Mouse (Mus musculus): ENCODE data around the gene Robo2. TPM values are rescaled to one million over a fixed set of nuclear protein-coding genes. Genes with fewer than 3 reads are reported as not detected.

Robo2 gene
- polyA plus RNA-seq, 1 experiment from 2014 or later: 34.4 TPM

DNA sequence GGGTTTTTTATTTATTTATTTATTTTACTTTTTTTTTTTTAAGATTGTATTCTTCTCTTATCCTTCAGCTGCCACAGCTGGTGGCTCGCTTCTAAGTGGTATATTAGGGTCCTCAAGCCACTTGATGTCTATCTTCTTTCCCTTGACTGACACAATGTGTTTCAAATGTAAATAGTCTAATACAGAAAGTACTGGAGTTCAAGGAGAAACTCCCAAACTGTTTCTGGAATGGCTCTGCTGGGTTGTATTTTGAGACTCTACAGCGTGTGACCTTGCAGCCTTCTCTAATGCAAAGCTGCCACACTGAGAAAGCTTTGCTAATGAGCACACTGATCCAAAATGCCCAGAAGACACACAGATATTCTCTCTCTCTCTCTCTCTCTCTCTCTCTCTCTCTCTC, 552.9 kb downstream of the Robo2 start:
- Histone ChIP-seq H3K9me3 (ENCODE audit: control insufficient read depth, low read length) (no peaks in the 10 kb centered on the region), H3K4me3 (ENCODE audit: low read depth, low read length) (no peak overlapping the region), H3K27ac (ENCODE audit: low read depth, low read length) (no peak overlapping the region), H3K4me1 (ENCODE audit: control insufficient read depth, insufficient read depth, low read length) (no peaks in the 10 kb centered on the region), H3K27me3 (ENCODE audit: control insufficient read depth, insufficient read depth, low read length) (no peaks in the 10 kb centered on the region), H3K9ac (ENCODE audit: low read length) (no peak overlapping the region), H3K4me2 (ENCODE audit: low read depth) (no peak overlapping the region), H3K36me3 (ENCODE audit: control insufficient read depth, insufficient read depth, low read length) (no peaks in the 10 kb centered on the region)
- 84% methylated on average over 2 of the region's 2 CpGs for WGBS
- DNase-seq (ENCODE audit: low spot score) (no peak), ATAC-seq (ENCODE audit: insufficient read depth, low FRiP score, low TSS enrichment) (no peak)

DNA sequence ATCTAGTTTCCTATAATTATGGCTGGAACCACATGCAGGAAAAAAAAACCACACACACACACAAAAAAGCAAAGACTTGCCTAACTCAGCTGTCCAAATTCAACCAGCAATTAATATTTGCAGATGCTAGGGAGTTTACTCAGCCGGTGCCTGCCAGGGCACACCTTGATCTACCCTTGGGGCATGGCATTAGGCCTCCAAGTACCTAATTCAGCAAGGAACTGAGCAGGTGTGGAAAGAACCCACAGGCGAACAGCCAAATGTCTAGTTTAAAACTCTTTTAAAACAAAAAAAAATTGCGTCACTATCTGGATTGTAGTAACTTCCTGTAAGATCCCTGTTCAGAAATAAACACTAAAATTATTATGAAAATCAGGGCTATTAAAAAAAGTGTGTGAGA, 555.8 kb downstream of the Robo2 start:
- Histone ChIP-seq H3K9me3 (ENCODE audit: control insufficient read depth, low read length) (no peaks in the 10 kb centered on the region), H3K36me3 (ENCODE audit: control insufficient read depth, insufficient read depth, low read length) (no peaks in the 10 kb centered on the region), H3K9ac (ENCODE audit: low read length) (no peak overlapping the region), H3K4me1 (ENCODE audit: control insufficient read depth, insufficient read depth, low read length) (no peaks in the 10 kb centered on the region), H3K27ac (ENCODE audit: low read depth, low read length) (no peak overlapping the region), H3K27me3 (ENCODE audit: control insufficient read depth, insufficient read depth, low read length) (no peaks in the 10 kb centered on the region), H3K4me2 (ENCODE audit: low read depth) (no peak overlapping the region), H3K4me3 (ENCODE audit: low read depth, low read length) (no peak overlapping the region)
- ATAC-seq (ENCODE audit: insufficient read depth, low FRiP score, low TSS enrichment) (no peak), DNase-seq (ENCODE audit: low spot score) (no peak)
- 87% methylated on average over 3 of the region's 3 CpGs for WGBS

MicroRNAs within 50 kb of the gene (microRNA counts, 519-probe panel; counts per million panel counts)
- 2,802 counts per million, percentile 63 among the panel's probes with 10 or more counts for microRNA mmu-miR-691

Small RNA genes within 50 kb of the gene (microRNA-seq; reads per million reads assigned to microRNA genes)
- gene Gm24272 (not detected), gene Mir691 (not detected)

All from neural tube, embryonic 11.5 days (tissue).